Mouse (Mus musculus) cortical plate, adult 2 months (tissue): ENCODE results near the gene D10Wsu102e.

Experiments used
- CTCF ChIP-seq: fragments of 200-500 bp; IDR thresholded peaks from 2 replicates; pipeline ENCODE4 v1.5.1; 2011; ENCODE audit warnings: mild to moderate bottlenecking, control low read depth, low read length; ENCODE audit not compliant: insufficient read depth; ENCODE audit errors: extremely low read depth
- POLR2A ChIP-seq: fragments of 200-500 bp; IDR thresholded peaks from 2 replicates; pipeline ENCODE4 v1.6.1; 2011; ENCODE audit warnings: mild to moderate bottlenecking, low read length, control low read depth; ENCODE audit not compliant: insufficient read depth; ENCODE audit errors: extremely low read depth

- TF ChIP-seq CTCF (no peak), POLR2A (no peak)
Observed at GRCm38 (mm10) chr10:83536436-83536835, 176.4 kb downstream of the D10Wsu102e start.
